In the genomic region with DNA sequence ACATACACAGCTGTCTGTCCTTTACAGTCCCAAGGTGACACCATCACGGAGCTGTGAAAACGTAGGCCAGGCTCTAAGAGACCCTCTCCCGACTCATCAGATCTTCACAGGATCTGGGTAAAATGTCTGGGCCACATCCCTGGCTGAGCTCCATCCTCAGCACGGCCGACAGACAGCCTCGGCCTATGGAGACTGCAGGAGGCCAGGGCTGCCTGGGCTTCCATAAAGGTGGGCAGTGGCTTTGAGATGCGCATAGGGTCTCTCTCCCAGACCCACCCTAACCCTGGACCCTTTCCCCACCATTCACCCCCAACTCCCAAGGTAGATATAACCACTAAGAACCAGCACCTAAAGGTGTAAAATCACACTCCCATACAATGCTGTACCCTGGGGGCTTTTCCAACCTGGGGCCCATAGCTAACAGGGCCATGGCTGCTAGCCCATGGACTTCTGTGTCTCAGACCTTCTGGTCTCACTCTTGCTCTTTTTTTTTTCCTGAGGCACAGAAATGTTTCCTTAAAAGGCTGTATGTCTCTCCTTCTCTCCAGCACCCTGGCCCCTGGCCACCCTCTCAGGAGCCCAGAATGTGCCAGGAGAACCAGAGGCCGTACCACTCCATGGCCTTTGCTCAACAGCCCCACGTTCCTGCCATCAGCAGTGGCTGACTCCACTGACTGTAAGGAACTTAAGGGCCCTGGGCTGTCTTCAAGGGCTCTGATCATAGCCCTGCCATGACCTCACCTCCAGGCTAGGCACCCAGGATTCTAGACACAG, we compare ENCODE assay signal across 11 mouse cellular contexts.
DNase-seq lines count a peak whose midpoint lies in the region; ATAC-seq and TF ChIP-seq lines count a peak whose summit lies in the region.
"Had no signal": no experiment of that assay in that cellular context is flagged by ENCODE, and none has a peak within 500 bp of the region (broad histone marks: within the 10 kb centered on the region; RNA-seq: fewer than 3 reads in every experiment).

No protein-coding gene starts in this region.

- DNase-seq in gastrocnemius, adult 2 months, result peak; percentile 70
- DNase-seq in gastrocnemius, adult 18-20 months (ENCODE audit: low spot score), result no peak
- DNase-seq in adipocyte (ENCODE audit: low spot score), result peak; percentile 86
- DNase-seq in lung, embryonic 14.5 days, result no peak
- no peak for DNase-seq in thymus, adult 2 months
- no peak for DNase-seq in spleen, postnatal 14 days (ENCODE audit: low spot score in 2 of 2)
- no peak for DNase-seq in left cerebral cortex, adult 18-20 months (ENCODE audit: low spot score in 2 of 2)
- DNase-seq: retina, postnatal 1 day had no signal

- no peak for TF ChIP-seq POLR2A in thymus, adult 2 months (IDR thresholded peaks at IDR 0.05; ENCODE audit: control insufficient read depth, extremely low read depth, insufficient read depth, low read length, poor library complexity)

- H3K9ac ChIP-seq in heart, embryonic 13.5 days, result peak overlapping the region; percentile 65
- H3K9ac ChIP-seq in lung, embryonic 14.5 days, result no peak overlapping the region
- H3K9ac ChIP-seq: forebrain, embryonic 13.5 days had no signal

- H3K4me1 ChIP-seq in heart, embryonic 13.5 days, result peaks cover 93% of the 10 kb centered on the region
- peaks cover 37% of the 10 kb centered on the region for H3K4me1 ChIP-seq in lung, embryonic 14.5 days (ENCODE audit: insufficient read depth)
- H3K4me1 ChIP-seq in thymus, adult 2 months (replicated peaks; ENCODE audit: control insufficient read depth, insufficient read depth, low read length), result peaks cover 8% of the 10 kb centered on the region; the same call in 1 of the 2 replicates
- H3K4me1 ChIP-seq: forebrain, embryonic 13.5 days had no signal

- WGBS in heart, embryonic 13.5 days, result 70% methylated on average over 9 of the region's 9 CpGs
- 69% methylated on average over 9 of the region's 9 CpGs for WGBS in lung, embryonic 14.5 days
- 96% methylated on average over 9 of the region's 9 CpGs for WGBS in thymus, adult 2 months

- H3K4me3 ChIP-seq in gastrocnemius, adult 2 months, result peak overlapping the region; percentile 37
- no peak overlapping the region for H3K4me3 ChIP-seq in heart, embryonic 13.5 days
- no peak overlapping the region for H3K4me3 ChIP-seq in lung, embryonic 14.5 days (ENCODE audit: low read depth, low read length)
- no peak overlapping the region for H3K4me3 ChIP-seq in thymus, adult 2 months (ENCODE audit: control insufficient read depth, insufficient read depth, low read length)
- H3K4me3 ChIP-seq: forebrain, embryonic 13.5 days had no signal

- intact Hi-C loops in gastrocnemius, adult 2 months (cut with DNase I), result no loop called here

- no peak for ATAC-seq in heart, embryonic 13.5 days (ENCODE audit: extremely low read depth, insufficient number of reproducible peaks, low FRiP score, low TSS enrichment)
- no peak for ATAC-seq in lung, embryonic 14.5 days (ENCODE audit: insufficient read depth)
- ATAC-seq: forebrain, embryonic 13.5 days; Patski had no signal

- H3K27ac ChIP-seq in gastrocnemius, adult 2 months, result peak overlapping the region; percentile 91
- H3K27ac ChIP-seq in heart, embryonic 13.5 days (replicated peaks), result peak overlapping the region; percentile 87
- H3K27ac ChIP-seq in lung, embryonic 14.5 days (ENCODE audit: low read depth), result peak overlapping the region; percentile 86; the same call in 1 of the 2 replicates
- H3K27ac ChIP-seq in thymus, adult 2 months (ENCODE audit: control insufficient read depth, insufficient read depth, low read length), result no peak overlapping the region
- H3K27ac ChIP-seq: forebrain, embryonic 13.5 days had no signal

- peaks cover 18% of the 10 kb centered on the region for H3K36me3 ChIP-seq in heart, embryonic 13.5 days
- peaks cover 2% of the 10 kb centered on the region; the same call in 1 of the 2 replicates for H3K36me3 ChIP-seq in lung, embryonic 14.5 days (ENCODE audit: insufficient read depth)
- H3K36me3 ChIP-seq in thymus, adult 2 months (ENCODE audit: control insufficient read depth, insufficient read depth, low read length), result no peaks in the 10 kb centered on the region

- no peak overlapping the region for H3K4me2 ChIP-seq in heart, embryonic 13.5 days
- H3K4me2 ChIP-seq in lung, embryonic 14.5 days, result no peak overlapping the region
- H3K4me2 ChIP-seq: forebrain, embryonic 13.5 days had no signal

- no peaks in the 10 kb centered on the region for H3K9me3 ChIP-seq in heart, embryonic 13.5 days
- H3K9me3 ChIP-seq in lung, embryonic 14.5 days (ENCODE audit: low read depth, low read length), result no peaks in the 10 kb centered on the region
- H3K9me3 ChIP-seq: forebrain, embryonic 13.5 days had no signal

- TF ChIP-seq CTCF in gastrocnemius, adult 2 months (IDR thresholded peaks at IDR 0.05), result no peak
- TF ChIP-seq CTCF in lung, embryonic 14.5 days (IDR thresholded peaks at IDR 0.05; ENCODE audit: low read depth), result no peak
- no peak for TF ChIP-seq CTCF in thymus, adult 2 months (IDR thresholded peaks at IDR 0.05; ENCODE audit: borderline replicate concordance, control insufficient read depth, extremely low read depth, insufficient read depth, low read length, poor library complexity)

- H3K27me3 ChIP-seq in heart, embryonic 13.5 days (replicated peaks), result no peaks in the 10 kb centered on the region
- no peaks in the 10 kb centered on the region for H3K27me3 ChIP-seq in lung, embryonic 14.5 days (ENCODE audit: insufficient read depth, low read length)
- no peaks in the 10 kb centered on the region for H3K27me3 ChIP-seq in thymus, adult 2 months (ENCODE audit: control insufficient read depth, insufficient read depth, low read length)
- H3K27me3 ChIP-seq: forebrain, embryonic 13.5 days; Patski had no signal

Comparison
In these comparisons a context has a peak if more than half of its experiments do, and no peak if none do; other contexts are left out.
1. DNase-seq: peak in gastrocnemius, adult 2 months (single experiment) and adipocyte (single experiment); none in gastrocnemius, adult 18-20 months (single experiment), lung, embryonic 14.5 days (single experiment), thymus, adult 2 months (single experiment), spleen, postnatal 14 days (0 of 2) and left cerebral cortex, adult 18-20 months (0 of 2).